Mouse (Mus musculus): Measurements from ENCODE around the gene 4930568D16Rik. TPM values are rescaled to one million over a fixed set of nuclear protein-coding genes. Genes with fewer than 3 reads are reported as not detected.

4930568D16Rik gene
- polyA plus RNA-seq, 1 experiment from 2014 or later, result not detected

- H3K27me3 ChIP-seq (replicated peaks), result no peaks in the 10 kb centered on the region
- no peak overlapping the region for H3K9ac ChIP-seq
- H3K4me1 ChIP-seq, result peaks cover 4% of the 10 kb centered on the region; the same call in 1 of the 2 replicates
- H3K9me3 ChIP-seq, result no peaks in the 10 kb centered on the region
- no peak overlapping the region for H3K4me3 ChIP-seq
- WGBS, result 87% methylated on average over 16 of the region's 16 CpGs
- ATAC-seq (ENCODE audit: extremely low read depth, insufficient number of reproducible peaks, low FRiP score, low TSS enrichment), result no peak
- H3K4me2 ChIP-seq, result no peak overlapping the region
- H3K36me3 ChIP-seq, result peaks cover 58% of the 10 kb centered on the region
- H3K27ac ChIP-seq (replicated peaks), result no peak overlapping the region
Measured at GRCm38 (mm10) chr2:35402391-35402790, 34.9 kb upstream of the 4930568D16Rik start.

DNA sequence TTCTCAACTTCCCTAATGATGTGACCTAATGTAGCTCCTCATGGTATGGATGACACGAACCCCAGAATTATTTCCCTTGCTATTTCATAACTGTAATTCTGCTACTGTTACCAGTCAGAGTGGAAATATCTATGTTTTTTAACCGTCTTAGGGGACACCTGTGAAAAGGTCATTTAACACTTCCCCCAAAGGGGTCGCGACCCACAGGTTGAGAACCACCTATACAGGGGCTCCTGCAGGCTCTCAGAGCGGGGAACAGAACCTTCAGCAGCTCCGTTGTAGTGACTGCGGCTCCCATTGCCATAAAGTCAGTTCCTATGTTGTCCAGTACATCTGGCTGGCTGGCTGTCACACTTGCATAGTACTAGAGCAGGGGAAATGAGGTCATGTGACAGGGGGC is 33.2 kb upstream of the 4930568D16Rik start:
- Histone ChIP-seq H3K4me3 (no peak overlapping the region), H3K9me3 (no peaks in the 10 kb centered on the region), H3K27me3 (replicated peaks) (no peaks in the 10 kb centered on the region), H3K4me1 (peaks cover 11% of the 10 kb centered on the region), H3K9ac (no peak overlapping the region), H3K4me2 (no peak overlapping the region), H3K27ac (replicated peaks) (no peak overlapping the region), H3K36me3 (peaks cover 41% of the 10 kb centered on the region)
- no peak for ATAC-seq (ENCODE audit: extremely low read depth, insufficient number of reproducible peaks, low FRiP score, low TSS enrichment)
- 86% methylated on average over 7 of the region's 7 CpGs for WGBS

- Histone ChIP-seq H3K4me1 (peaks cover 11% of the 10 kb centered on the region), H3K36me3 (peaks cover 27% of the 10 kb centered on the region), H3K4me2 (no peak overlapping the region), H3K9me3 (no peaks in the 10 kb centered on the region), H3K27ac (replicated peaks) (peak overlapping the region; percentile 20), H3K9ac (no peak overlapping the region), H3K4me3 (no peak overlapping the region), H3K27me3 (replicated peaks) (no peaks in the 10 kb centered on the region)
- ATAC-seq (ENCODE audit: extremely low read depth, insufficient number of reproducible peaks, low FRiP score, low TSS enrichment), result no peak; the same call in 1 of the 2 replicates
- 72% methylated on average over 6 of the region's 6 CpGs for WGBS
Measured at GRCm38 (mm10) chr2:35398184-35398828, 30.8 kb upstream of the 4930568D16Rik start.

- Histone ChIP-seq H3K4me1 (peaks cover 11% of the 10 kb centered on the region), H3K4me2 (no peak overlapping the region), H3K36me3 (peaks cover 23% of the 10 kb centered on the region), H3K4me3 (no peak overlapping the region), H3K27ac (replicated peaks) (peak overlapping the region; percentile 20), H3K27me3 (replicated peaks) (no peaks in the 10 kb centered on the region), H3K9ac (no peak overlapping the region), H3K9me3 (no peaks in the 10 kb centered on the region)
- ATAC-seq (ENCODE audit: extremely low read depth, insufficient number of reproducible peaks, low FRiP score, low TSS enrichment), result no peak
- WGBS, result 40% methylated on average over 11 of the region's 11 CpGs
Measured at GRCm38 (mm10) chr2:35397590-35398173, 30.2 kb upstream of the 4930568D16Rik start.

DNA sequence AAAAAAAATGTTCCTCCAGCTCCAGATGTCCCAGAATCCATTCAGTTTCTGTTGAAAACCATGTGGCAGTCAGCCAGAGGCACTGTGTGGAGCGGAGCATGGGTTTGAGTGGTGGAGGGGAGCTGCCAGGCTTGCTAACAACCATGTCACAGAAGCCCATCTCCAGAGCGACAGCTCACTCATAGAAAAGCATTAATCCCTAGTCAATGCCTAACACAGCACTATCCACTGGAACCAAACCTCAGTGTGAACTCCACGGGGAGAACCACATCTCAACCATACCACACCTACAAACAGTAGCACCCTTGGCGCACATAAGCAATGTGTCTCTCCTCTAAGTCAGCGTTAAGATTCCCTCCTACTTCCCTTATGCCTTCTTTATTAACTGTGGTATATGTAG is 29.6 kb upstream of the 4930568D16Rik start, which contains the start of gene 4930402F06Rik:
4930402F06Rik (minus strand) TSS at position 80 of the 400 bp plus-strand sequence.
- H3K27me3 ChIP-seq (replicated peaks), result no peaks in the 10 kb centered on the region
- peaks cover 11% of the 10 kb centered on the region for H3K4me1 ChIP-seq
- H3K4me3 ChIP-seq, result no peak within 1 kb of the TSS
- ATAC-seq (ENCODE audit: extremely low read depth, insufficient number of reproducible peaks, low FRiP score, low TSS enrichment), result no peak
- H3K9me3 ChIP-seq, result no peaks in the 10 kb centered on the region
- no peak within 1 kb of the TSS for H3K4me2 ChIP-seq
- no peak within 1 kb of the TSS for H3K9ac ChIP-seq
- peak within 1 kb of the TSS; percentile 20 for H3K27ac ChIP-seq (replicated peaks)
- peaks cover 17% of the 10 kb centered on the region for H3K36me3 ChIP-seq
- WGBS, result 57% methylated on average over 5 of the region's 5 CpGs

DNA sequence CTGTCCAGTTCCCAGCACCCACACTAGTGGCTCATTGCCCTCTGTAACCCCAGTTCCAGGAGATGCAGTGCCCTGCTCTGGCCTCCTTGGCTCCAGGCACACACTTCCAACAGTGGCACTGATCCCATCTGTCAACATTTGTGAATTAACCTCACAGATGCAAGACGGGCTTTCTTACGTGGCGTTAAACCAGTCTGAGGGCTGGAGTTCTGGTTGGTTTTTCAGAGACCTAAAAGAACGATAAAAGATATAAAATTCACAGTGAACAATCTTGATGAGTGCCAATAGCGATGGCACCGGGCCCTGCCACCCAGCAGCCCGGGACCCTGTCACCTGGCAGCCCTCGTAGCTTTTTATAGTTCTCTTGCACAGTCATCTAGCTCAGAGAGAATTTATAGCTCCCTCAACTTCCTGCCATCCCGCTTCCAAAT is 17.9 kb upstream of the 4930568D16Rik start:
- ATAC-seq (ENCODE audit: extremely low read depth, insufficient number of reproducible peaks, low FRiP score, low TSS enrichment), result no peak
- H3K4me3 ChIP-seq, result no peak overlapping the region
- H3K4me2 ChIP-seq, result 0 out of 2 replicates have a peak overlapping the region, but pooled peaks have one; percentile 6
- peak overlapping the region; percentile 30 for H3K27ac ChIP-seq (replicated peaks)
- no peak overlapping the region for H3K9ac ChIP-seq
- H3K36me3 ChIP-seq, result no peaks in the 10 kb centered on the region
- peaks cover 11% of the 10 kb centered on the region for H3K4me1 ChIP-seq
- H3K9me3 ChIP-seq, result peaks cover 5% of the 10 kb centered on the region
- H3K27me3 ChIP-seq (replicated peaks), result no peaks in the 10 kb centered on the region
- WGBS, result 51% methylated on average over 9 of the region's 9 CpGs

DNA sequence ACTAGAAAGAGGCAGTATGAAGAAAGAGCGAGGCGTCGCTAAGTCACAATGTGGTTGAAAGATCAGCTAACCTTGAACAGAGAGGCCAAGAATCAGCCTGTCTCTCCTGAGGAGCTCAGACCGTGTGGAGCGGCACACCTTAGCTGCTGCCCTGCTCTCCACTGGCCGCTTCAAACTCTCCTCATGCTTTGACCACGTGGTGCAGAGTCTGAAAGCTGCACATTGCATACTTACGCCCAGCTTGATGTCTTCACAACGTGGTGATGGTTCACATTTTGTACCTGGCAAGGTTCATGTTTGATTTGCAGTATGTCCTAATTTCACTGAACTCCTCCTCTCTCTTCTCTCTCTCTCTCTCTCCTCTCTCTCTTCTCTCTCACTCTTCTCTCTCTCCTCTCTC is 11.8 kb upstream of the 4930568D16Rik start:
- WGBS, result 63% methylated on average over 9 of the region's 9 CpGs
- Histone ChIP-seq H3K27me3 (replicated peaks) (no peaks in the 10 kb centered on the region), H3K27ac (replicated peaks) (no peak overlapping the region), H3K9ac (no peak overlapping the region), H3K4me2 (no peak overlapping the region), H3K4me1 (peaks cover 4% of the 10 kb centered on the region; the same call in 1 of the 2 replicates), H3K9me3 (no peaks in the 10 kb centered on the region), H3K4me3 (no peak overlapping the region), H3K36me3 (no peaks in the 10 kb centered on the region)
- ATAC-seq (ENCODE audit: extremely low read depth, insufficient number of reproducible peaks, low FRiP score, low TSS enrichment), result no peak

- Histone ChIP-seq H3K4me3 (no peak overlapping the region), H3K9me3 (peaks cover 3% of the 10 kb centered on the region; the same call in 1 of the 2 replicates), H3K36me3 (no peaks in the 10 kb centered on the region), H3K9ac (no peak overlapping the region), H3K4me2 (no peak overlapping the region), H3K4me1 (peaks cover 4% of the 10 kb centered on the region; the same call in 1 of the 2 replicates), H3K27ac (replicated peaks) (no peak overlapping the region), H3K27me3 (replicated peaks) (no peaks in the 10 kb centered on the region)
- no peak for ATAC-seq (ENCODE audit: extremely low read depth, insufficient number of reproducible peaks, low FRiP score, low TSS enrichment)
- 10% methylated on average over 6 of the region's 6 CpGs for WGBS
Measured at GRCm38 (mm10) chr2:35377600-35377999, 10.1 kb upstream of the 4930568D16Rik start.

DNA sequence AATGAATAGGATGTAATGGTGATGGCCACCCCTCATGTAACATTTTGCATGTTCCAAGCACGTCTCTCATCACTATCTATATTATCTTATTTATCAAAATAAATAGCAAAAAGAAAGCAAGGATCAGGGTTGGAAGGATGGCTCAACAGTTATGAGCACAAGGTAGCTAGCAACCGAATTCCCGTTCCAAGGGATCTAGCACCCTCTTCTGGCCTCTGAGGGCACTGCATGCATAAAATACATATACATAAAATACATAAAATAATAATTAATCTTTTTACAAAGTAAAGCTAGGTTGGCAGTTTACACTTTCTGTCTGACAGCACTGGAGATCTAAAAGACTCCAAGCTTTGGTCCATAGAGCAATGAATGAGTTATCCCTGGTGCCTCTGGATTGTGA is 5.5 kb upstream of the 4930568D16Rik start:
- H3K4me1 ChIP-seq, result peaks cover 8% of the 10 kb centered on the region; the same call in 1 of the 2 replicates
- H3K27ac ChIP-seq (replicated peaks), result no peak overlapping the region
- H3K9ac ChIP-seq, result no peak overlapping the region
- H3K27me3 ChIP-seq (replicated peaks), result no peaks in the 10 kb centered on the region
- peaks cover 3% of the 10 kb centered on the region; the same call in 1 of the 2 replicates for H3K9me3 ChIP-seq
- no peak overlapping the region for H3K4me2 ChIP-seq
- 21% methylated on average over 3 of the region's 3 CpGs for WGBS
- ATAC-seq (ENCODE audit: extremely low read depth, insufficient number of reproducible peaks, low FRiP score, low TSS enrichment), result no peak
- no peak overlapping the region for H3K4me3 ChIP-seq
- no peaks in the 10 kb centered on the region for H3K36me3 ChIP-seq

DNA sequence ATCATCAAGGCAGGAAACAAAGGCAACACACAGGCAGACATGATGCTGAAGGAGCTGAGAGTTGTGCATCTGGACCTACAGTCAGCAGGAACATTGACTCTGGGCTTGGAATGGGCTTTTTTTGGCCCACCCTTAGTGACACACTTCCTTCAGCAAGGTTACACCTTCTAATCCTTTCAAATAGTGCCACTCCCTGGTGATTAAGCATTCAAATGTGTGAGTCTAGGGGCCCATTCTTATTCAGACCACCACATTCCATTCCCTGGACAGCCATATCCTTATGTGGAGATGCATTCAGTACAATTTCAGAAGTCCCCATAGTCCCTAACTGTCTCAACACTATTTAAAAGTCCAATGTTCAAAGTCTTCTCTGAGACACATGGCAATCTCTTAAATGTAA is 3.2 kb upstream of the 4930568D16Rik start:
- H3K4me2 ChIP-seq, result no peak overlapping the region
- no peak overlapping the region for H3K4me3 ChIP-seq
- H3K9me3 ChIP-seq, result peaks cover 3% of the 10 kb centered on the region; the same call in 1 of the 2 replicates
- no peaks in the 10 kb centered on the region for H3K36me3 ChIP-seq
- 0 out of 2 replicates have a peak, but pooled peaks cover 5% of the 10 kb centered on the region for H3K4me1 ChIP-seq
- no peak overlapping the region for H3K27ac ChIP-seq (replicated peaks)
- no peak overlapping the region for H3K9ac ChIP-seq
- no peaks in the 10 kb centered on the region for H3K27me3 ChIP-seq (replicated peaks)
- ATAC-seq (ENCODE audit: extremely low read depth, insufficient number of reproducible peaks, low FRiP score, low TSS enrichment), result no peak

- WGBS, result 37% methylated on average over 5 of the region's 5 CpGs
- no peaks in the 10 kb centered on the region for H3K36me3 ChIP-seq
- no peak overlapping the region for H3K9ac ChIP-seq
- H3K4me3 ChIP-seq, result no peak overlapping the region
- 0 out of 2 replicates have a peak, but pooled peaks cover 3% of the 10 kb centered on the region for H3K27me3 ChIP-seq (replicated peaks)
- H3K4me1 ChIP-seq, result no peaks in the 10 kb centered on the region
- no peak for ATAC-seq (ENCODE audit: extremely low read depth, insufficient number of reproducible peaks, low FRiP score, low TSS enrichment)
- H3K27ac ChIP-seq (replicated peaks), result no peak overlapping the region
- H3K4me2 ChIP-seq, result peak overlapping the region; percentile 16; the same call in 1 of the 2 replicates
- no peaks in the 10 kb centered on the region for H3K9me3 ChIP-seq
Measured at GRCm38 (mm10) chr2:35349184-35349583, 18.3 kb downstream of the 4930568D16Rik start.
